Mouse (Mus musculus): ENCODE measurements around the gene A930004D18Rik.
"Not testable (repeated sequence)": the region's sequence is repeated elsewhere in the genome, so short reads cannot be mapped to it uniquely, and the experiment has no call there.

A930004D18Rik gene

DNA sequence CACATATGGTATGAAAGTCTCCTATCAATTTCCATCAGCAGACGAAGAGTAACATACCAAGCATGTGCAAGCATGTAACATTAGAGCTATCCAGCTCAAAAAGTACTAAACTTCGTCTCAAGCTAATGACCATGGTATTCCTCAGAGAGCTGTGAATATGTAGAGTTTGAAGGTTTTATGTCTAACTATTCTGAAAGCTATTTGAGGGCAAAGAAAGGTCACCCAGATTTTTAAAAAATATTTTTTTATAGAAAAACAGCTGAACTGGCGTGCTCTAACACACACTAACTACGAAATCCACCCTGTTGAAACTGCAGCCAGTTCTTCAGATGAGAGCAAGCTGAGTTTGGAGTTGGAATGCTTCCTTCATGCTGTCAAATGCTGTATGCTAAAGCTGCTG is 33.3 kb downstream of the A930004D18Rik start:
- DNase-seq = no peak

DNA sequence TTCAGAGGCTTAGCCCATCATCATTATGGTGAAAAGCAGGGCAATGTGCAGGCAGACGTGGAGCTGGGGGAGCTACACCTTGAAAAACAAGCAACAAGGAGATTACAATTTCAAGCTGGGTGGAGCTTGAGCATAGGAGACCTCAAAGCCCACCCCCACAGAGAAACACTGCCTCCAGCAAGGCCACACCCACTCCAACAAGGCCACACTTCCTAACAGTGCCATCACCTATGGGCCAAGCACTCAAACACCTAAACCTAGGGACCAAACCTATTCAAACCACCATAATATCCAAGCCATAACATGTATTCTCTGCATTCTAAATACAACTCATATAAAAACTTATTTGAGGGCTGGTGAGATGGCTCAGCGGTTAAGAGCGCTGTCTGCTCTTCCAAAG is 35.2 kb downstream of the A930004D18Rik start:
- DNase-seq = no peak

DNA sequence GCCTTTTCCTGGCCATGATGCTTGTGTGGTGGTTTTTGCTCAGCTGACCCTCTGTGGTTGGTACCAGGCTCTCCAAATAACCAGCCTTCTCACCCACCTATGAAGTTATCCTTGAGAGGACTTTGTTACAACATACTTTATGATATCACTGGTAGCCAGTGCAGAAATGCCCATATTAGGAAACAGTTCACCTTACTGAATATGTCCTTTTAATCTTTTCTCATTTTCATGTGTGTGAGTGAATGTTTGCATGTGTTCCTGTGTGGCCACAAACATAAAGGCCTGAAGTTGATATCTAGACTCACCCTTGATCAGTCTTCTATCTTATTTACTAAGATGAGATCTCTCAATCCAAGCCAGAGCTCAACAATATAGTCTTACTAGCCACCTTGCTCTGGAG is 40.7 kb downstream of the A930004D18Rik start, which contains the start of gene H2al2a:
Gene H2al2a (minus strand): TSS at position 101 of the 400 bp plus-strand sequence.
- no peak for DNase-seq

DNA sequence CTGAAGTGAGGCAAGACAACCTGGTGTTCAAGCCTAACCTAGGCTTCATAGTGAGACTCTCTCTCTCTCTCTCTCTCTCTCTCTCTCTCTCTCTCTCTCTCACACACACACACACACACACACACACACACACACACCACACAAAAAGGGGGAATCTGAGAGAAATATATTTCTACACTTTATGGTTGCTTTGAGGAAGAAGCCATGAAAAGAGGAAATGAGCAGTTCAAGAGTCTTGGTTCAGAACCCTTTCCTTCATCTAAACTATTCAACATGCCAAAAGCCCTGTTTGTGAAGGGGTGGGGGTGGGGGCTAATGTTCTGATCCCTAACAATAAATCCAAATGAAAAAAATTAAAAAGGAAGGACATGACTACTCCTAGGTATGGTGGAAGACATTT is 48.0 kb downstream of the A930004D18Rik start:
- no peak for DNase-seq

DNA sequence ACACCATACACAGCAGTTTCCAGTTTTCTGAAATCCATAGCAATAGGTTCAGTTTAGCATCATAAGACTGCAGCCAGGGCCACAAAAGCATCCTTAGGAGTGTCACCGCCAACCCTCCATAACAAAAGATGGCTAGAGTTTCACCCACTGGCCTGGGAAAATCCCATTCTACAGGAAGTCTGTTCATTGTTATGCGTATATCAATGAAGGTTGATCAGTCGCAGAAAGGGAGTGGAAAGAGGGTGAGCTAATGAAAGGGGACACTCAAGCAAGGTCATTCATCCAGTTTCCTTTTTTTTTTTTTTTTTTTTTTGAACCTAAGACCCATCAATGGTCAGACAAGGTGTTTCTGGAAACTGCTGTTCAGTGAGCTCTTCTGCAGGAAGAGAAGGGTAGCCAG is 48.4 kb downstream of the A930004D18Rik start:
- no peak for DNase-seq

DNA sequence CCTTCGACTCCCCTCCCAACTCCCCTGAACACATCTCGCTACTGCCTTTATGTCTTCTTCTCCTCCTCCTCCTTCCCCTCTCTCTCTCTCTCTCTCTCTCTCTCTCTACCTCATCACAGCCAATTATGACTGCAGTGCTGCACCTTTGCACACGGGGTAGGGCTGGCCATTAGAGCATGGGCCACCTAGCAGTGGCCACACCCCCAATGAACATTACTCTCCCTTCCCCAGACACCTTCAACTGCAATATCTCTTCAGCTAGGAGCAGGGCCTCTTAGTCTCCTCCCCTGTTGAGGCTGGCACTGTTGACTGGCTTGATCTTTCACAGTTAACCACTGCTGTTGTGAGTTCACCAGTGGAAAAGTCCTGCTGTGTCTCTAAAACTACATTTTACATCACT is 50.8 kb downstream of the A930004D18Rik start:
- no peak for DNase-seq

DNA sequence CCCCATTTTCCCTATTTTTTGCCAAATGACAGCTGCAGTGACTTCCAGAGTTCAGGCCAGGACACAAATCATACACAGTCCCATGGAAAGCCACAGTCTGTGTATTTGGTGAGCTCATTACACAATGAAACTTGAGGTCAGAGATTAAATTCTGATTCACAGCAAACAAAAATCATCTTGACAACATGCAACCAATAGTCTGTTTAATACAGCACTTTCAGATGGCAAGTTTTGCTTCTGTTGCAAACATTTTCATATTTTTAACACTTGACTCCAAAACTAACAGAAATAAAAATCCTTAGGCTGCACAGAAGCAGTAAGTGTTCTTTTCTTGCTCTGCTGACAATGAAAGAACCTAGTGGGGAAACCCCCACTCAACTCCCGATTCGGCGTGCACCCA is 52.8 kb downstream of the A930004D18Rik start:
- no peak for DNase-seq

DNA sequence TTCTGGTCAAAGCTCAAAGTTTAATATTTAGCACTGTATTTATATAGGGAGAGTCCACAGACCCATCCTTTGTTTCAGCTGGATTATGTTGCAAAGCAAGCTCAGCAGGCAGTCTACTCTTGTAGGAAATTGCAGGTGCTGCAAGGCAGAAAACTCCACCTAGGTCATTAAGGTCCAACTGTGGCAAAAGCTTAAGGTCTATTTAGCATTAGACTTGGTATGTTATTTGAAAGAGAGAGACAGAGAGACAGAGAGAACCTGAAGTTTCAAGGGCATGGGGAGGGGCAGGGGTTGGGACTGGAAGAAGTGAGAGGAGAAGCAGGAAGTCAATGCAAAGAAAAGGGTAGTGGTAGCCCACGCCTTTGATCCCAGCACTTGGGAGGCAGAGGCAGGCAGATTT is 54.8 kb downstream of the A930004D18Rik start:
- DNase-seq = no peak

DNA sequence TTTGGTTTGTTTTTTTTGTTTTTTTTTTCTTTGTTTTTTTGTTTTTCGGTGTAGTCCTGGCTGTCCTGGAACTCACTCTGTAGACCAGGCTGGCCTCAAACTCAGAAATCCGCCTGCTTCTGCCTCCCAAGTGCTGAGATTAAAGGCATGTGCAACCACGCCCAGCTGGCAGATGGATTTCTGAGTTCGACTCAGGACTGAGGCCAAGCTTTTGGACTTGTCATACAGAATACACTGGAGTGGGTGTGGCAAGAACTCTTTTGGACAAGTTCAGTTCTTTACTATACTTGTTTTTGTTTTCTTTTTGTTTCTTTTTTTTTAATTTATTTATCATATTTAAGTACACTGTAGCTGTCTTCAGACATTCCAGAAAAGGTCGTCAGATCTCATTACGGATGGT is 58.8 kb downstream of the A930004D18Rik start:
- no peak for DNase-seq

DNA sequence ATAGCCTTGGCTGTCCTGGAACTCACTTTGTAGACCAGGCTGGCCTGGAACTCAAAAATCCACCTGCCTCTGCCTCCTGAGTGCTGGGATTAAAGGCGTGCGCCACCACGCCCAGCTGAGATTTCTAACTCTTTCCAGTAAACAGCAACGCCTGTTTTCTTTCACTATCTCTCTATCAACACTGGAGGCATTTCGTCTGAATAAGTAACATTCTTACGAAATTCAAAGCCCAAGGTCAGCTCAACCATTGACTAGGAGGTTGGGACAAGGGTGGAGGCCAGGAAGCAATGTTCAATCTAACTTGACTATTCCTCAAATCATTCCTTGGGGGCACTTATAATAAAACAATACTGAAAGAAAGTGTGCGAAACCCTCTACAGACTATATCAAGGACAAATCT is 59.3 kb downstream of the A930004D18Rik start:
- not testable (repeated sequence) for DNase-seq

DNA sequence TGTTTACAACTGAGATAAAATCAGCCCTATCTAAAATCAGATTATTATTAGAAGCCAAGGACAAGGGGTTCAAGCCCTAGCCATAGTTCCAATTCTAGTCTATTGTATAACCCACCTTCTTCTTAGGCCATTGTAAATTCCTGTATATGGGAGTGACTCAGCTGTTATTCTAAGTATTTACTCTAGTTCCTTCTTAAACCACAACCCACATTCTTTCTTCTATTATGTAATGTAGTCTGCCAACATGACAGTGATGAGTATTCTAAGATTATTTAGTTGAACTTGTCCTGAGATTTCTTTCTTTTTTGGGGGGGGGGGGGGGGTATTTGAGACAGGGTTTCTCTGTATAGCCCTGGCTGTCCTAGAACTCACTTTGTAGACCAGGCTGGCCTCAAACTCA is 59.9 kb downstream of the A930004D18Rik start:
- DNase-seq = not testable (repeated sequence)

DNA sequence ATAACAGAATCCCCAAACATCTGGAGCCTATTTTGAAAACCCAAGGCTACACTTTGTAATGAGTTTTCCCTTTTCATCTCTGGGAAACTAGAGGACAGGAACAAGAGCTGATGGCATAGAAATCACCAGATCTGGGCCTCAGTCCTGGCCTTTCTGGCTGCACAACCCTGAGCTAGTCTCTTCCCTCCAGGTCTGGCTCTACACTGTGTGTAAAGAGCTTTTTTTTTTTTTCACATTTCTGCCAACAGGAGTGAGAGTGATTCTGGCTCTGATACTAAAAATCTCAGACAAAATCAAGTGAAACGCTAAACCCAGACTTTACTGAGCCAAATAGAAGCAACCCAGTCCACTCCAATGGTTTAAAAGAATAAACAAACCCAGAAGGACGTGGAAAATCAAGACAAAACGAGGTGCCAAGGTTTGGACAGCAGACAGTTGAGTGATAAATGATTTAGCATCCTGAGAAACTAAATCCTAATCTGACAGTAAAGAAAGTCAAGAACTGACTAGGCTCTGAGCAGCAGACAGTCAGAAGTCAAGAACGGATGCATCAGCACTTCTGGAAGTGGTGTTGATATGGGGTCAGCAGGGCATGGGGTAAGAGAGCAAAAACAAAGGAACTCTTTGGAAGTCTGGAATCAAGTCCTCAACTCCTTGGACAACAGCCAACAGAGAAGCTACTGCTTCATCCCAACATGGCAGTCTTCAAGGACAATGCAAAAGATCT is 61.8 kb downstream of the A930004D18Rik start:
- no peak for DNase-seq
